Mouse (Mus musculus): ENCODE data around the gene Gli2.

DNA sequence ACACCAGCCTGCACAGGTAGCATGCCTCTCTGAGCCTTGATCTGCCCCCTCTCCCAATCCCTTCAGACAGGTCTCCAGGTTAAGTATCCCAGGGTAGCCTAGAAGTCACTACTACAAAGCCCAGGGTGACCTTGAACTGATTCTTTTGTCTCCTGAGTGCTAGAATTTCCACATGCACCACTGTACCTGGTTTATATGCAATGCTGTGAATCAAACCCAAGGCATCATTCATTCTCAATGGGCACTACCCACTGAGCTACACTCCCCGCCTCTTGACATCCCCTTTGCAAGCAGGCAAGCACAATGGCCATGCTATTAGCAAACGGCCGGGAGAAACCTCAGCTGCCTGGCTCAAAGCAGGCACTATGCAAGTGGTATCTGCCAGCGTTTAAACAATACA is 106.2 kb downstream of the Gli2 start:
- TF ChIP-seq CTCF (IDR thresholded peaks at IDR 0.05; ENCODE audit: insufficient read depth, low read length) (no peak), POLR2A (IDR thresholded peaks at IDR 0.05; ENCODE audit: borderline replicate concordance, extremely low read depth, low read depth, low read length) (no peak)
